Mouse (Mus musculus): Measurements from ENCODE around the gene Ssbp2.

GRCm38 (mm10) chr13:91586368-91586767 lies 126.3 kb downstream of the Ssbp2 start:
- TF ChIP-seq POLR2A (IDR thresholded peaks at IDR 0.05; ENCODE audit: borderline replicate concordance, insufficient read depth, low read length): no peak
- no peak for TF ChIP-seq CTCF (IDR thresholded peaks at IDR 0.05; ENCODE audit: borderline replicate concordance, insufficient read depth, low read depth, low read length)
